Mouse (Mus musculus): ENCODE data around the gene Cnr1. TPM values are rescaled to one million over a fixed set of nuclear protein-coding genes. Genes with fewer than 3 reads are reported as not detected.

Cnr1 gene
- total RNA-seq (2017), result not detected in 2 replicates

DNA sequence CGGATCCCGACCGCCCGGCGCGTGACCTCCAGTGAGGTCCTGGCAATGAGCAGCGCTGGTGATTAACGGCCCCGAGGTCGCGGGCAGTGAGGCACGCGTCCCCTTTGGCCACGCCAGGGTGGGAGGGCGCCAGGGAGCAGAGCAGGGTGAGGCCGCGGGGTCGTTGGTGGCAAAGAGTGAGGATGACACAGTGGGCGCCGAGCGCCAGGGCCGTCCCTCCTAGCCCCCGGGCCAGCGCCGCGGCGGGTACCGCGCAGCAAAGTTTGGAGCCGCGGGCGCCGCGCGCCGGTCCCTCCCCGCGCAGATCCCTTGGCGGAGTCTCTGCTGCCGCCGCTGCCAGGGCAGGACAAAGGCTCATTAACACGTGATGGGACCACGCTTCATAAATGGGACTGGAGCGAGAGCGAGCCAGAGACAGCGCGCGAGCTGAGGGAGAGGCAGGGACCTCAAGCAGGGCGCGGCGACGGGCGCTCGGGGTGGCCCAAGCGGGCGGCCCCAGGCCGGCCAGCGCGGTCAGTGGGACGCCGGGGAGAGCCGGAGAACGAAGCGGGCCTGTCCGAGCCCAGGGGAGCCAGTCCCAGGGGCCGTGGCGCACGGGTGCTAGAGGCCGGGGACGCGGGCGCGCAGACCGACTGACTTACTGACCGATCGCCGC is at the start of gene Cnr1:
Cnr1 (plus strand) TSS at position 360 of the 655 bp plus-strand sequence.
- peak; percentile 53 for ATAC-seq (replicated peaks; ENCODE audit: low read depth, poor library complexity, severe bottlenecking)

DNA sequence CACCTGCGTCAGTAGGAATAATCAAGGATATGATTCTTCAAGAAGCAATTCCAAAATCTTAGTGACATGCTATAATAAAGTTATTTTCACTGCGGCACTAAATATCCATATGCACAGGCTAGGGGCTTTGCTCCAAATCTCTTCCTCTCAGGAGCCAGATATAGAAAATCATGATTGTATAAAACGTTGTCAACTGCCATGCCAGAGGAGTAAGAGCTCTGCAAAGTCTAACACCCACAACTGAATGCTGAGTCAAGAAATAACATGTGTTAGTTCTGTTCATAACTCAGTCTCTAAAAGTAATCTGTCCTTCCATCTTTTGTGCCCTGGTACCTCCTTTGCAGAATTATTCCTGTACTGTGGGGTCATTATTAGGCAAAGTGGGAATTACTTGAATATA is 44.4 kb upstream of the Cnr1 start:
- ATAC-seq (replicated peaks; ENCODE audit: low read depth, poor library complexity, severe bottlenecking), result no peak

- ATAC-seq (replicated peaks; ENCODE audit: low read depth, poor library complexity, severe bottlenecking), result no peak
Observed at GRCm38 (mm10) chr4:33886026-33886425, 38.4 kb upstream of the Cnr1 start.

DNA sequence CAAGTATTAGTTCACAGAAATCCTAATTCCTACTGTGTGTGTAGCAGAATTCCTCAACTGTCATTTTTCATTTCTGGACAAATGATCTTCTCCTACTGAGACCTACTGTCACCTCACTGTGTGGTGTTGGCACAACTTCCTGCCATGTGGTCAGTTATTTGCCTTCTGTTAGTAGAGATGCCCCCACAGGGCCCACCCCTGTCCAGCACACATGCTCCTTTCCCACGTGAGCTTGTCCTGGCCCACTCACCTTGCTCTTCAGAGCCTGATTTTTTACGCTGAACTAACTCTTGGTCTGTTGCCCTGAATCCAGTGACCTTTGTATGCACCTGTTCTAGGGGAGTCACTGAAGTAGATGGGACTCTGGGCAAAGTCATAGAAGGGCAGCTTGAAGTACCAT is 34.4 kb upstream of the Cnr1 start:
- no peak for ATAC-seq (replicated peaks; ENCODE audit: low read depth, poor library complexity, severe bottlenecking)

- no peak for ATAC-seq (replicated peaks; ENCODE audit: low read depth, poor library complexity, severe bottlenecking)
Observed at GRCm38 (mm10) chr4:33892178-33892869, 32.1 kb upstream of the Cnr1 start.

- ATAC-seq (replicated peaks; ENCODE audit: low read depth, poor library complexity, severe bottlenecking), result no peak
Observed at GRCm38 (mm10) chr4:33893841-33894240, 30.6 kb upstream of the Cnr1 start.

GRCm38 (mm10) chr4:33895046-33895445 is 29.3 kb upstream of the Cnr1 start:
- ATAC-seq (replicated peaks; ENCODE audit: low read depth, poor library complexity, severe bottlenecking), result peak; percentile 92

DNA sequence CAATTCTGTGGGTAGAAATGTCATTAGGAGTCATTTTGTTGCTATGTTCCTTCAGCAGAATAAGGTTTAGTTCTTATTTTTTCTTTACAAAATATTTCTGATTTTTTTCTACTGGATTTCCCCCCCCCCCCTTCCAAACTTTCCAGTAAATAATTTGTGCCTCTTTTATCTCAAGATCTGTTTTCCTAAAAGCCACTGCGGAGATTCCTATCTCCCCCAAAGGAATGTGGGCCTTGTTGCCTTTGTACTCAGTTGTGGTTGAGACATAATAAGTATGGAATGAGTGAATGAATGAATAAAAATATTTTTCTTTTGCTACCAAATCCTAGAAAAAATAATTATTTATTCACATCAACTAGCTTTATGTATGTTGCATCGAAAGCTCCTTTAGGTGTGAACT is 28.9 kb upstream of the Cnr1 start:
- no peak for ATAC-seq (replicated peaks; ENCODE audit: low read depth, poor library complexity, severe bottlenecking)

GRCm38 (mm10) chr4:33901659-33902058 is 22.7 kb upstream of the Cnr1 start:
- no peak for ATAC-seq (replicated peaks; ENCODE audit: low read depth, poor library complexity, severe bottlenecking)

GRCm38 (mm10) chr4:33903812-33904340 is 20.5 kb upstream of the Cnr1 start:
- ATAC-seq (replicated peaks; ENCODE audit: low read depth, poor library complexity, severe bottlenecking), result no peak

- ATAC-seq (replicated peaks; ENCODE audit: low read depth, poor library complexity, severe bottlenecking), result no peak
Observed at GRCm38 (mm10) chr4:33904826-33905225, 19.6 kb upstream of the Cnr1 start.

DNA sequence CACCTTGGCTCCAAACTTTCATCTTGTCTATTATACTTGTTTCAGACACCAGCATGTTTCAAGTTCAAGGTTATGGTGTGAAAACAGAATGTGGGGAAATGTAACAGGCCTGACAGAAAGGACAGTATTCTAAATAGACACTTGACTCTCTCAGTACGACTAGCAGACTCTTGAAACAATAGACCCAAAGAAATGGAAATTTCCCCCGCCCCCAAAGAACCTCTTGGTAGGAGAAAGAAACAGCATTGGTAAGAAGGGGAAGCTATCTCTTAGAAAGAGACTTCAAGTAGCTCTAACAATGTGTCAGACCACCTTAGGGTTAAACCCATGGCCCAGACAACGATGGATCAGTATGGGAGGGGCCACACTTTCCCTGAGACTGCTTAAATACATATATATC is 15.6 kb upstream of the Cnr1 start:
- ATAC-seq (replicated peaks; ENCODE audit: low read depth, poor library complexity, severe bottlenecking), result no peak

- no peak for ATAC-seq (replicated peaks; ENCODE audit: low read depth, poor library complexity, severe bottlenecking)
Observed at GRCm38 (mm10) chr4:33915730-33916129, 8.7 kb upstream of the Cnr1 start.

GRCm38 (mm10) chr4:33920807-33921206 is 3.6 kb upstream of the Cnr1 start:
- ATAC-seq (replicated peaks; ENCODE audit: low read depth, poor library complexity, severe bottlenecking), result no peak

DNA sequence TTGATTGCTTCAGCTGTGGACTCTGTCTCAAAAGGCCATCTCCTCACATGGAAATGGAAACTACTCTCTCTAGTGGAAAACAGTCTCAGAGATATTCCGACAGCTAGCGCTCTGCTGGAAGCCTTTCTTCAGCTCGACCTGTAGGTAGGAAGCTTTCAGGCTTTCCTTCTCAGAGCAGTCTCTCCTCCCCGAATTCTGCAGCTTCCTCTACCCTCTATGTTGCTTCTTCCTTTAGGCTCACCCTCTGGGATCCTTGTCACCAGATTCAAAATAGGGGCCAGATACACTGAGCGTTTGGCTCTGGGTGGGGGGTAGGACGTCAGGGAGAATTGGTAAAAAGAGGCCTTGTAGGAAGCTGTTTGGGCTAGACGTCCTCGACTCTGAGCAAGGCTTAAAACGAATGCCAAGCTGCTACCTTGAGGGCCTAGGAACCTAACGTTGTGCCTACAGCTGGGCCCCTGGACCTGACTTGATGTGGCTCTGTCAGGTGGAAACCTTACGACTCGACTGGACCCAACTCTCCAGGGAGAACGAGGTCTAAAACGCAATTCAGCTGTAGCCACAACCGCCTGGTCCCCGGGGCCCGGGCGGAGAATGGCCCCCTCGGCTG is 1.1 kb upstream of the Cnr1 start:
- ATAC-seq (replicated peaks; ENCODE audit: low read depth, poor library complexity, severe bottlenecking), result no peak

GRCm38 (mm10) chr4:33923761-33924233 is 596 bp upstream of the Cnr1 start:
- no peak for ATAC-seq (replicated peaks; ENCODE audit: low read depth, poor library complexity, severe bottlenecking)

GRCm38 (mm10) chr4:33924889-33925245 is 474 bp downstream of the Cnr1 start:
- peak; percentile 53; the same call in 1 of the 2 replicates for ATAC-seq (replicated peaks; ENCODE audit: low read depth, poor library complexity, severe bottlenecking)

GRCm38 (mm10) chr4:33925489-33925888 is 1.1 kb downstream of the Cnr1 start:
- ATAC-seq (replicated peaks; ENCODE audit: low read depth, poor library complexity, severe bottlenecking), result no peak

GRCm38 (mm10) chr4:33926010-33926409 is 1.6 kb downstream of the Cnr1 start:
- no peak for ATAC-seq (replicated peaks; ENCODE audit: low read depth, poor library complexity, severe bottlenecking)

GRCm38 (mm10) chr4:33926730-33927263 is 2.4 kb downstream of the Cnr1 start:
- no peak for ATAC-seq (replicated peaks; ENCODE audit: low read depth, poor library complexity, severe bottlenecking)

DNA sequence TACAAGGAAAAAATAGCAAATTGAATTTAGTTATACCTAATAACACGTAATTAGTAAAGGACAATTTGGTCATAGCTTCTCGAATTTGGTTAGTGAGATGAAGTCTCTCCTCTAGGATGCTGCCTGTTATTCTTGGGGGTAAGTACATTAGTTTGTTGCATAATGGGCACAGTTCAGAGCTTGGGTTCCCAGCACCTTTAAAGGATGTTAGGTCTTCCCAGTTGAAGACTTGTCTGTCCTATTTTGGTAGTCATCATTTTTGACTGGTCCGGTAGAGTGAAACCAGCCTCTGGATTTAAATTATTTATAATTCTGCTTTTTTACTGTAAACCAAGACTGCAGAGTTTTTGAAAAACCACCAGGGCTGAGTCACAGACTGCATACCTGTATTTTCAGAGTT is 3.3 kb downstream of the Cnr1 start:
- no peak for ATAC-seq (replicated peaks; ENCODE audit: low read depth, poor library complexity, severe bottlenecking)
